Mouse (Mus musculus) neural tube, embryonic 11.5 days (tissue): ENCODE results near the gene Padi1. TPM values are rescaled to one million over a fixed set of nuclear protein-coding genes. Genes with fewer than 3 reads are reported as not detected.

Experiments
- ATAC-seq: fragments of 200-750 bp; cut with Nextera tagmentation; 2 replicates; pipeline ENCODE4 v1.8.0; 2017; ENCODE audit warnings: moderate number of reproducible peaks, mild to moderate bottlenecking, moderate TSS enrichment, moderate library complexity; ENCODE audit not compliant: insufficient read depth, low FRiP score, low TSS enrichment
- DNase-seq: peaks from one replicate; pipeline ENCODE4 v3.0.0-alpha.2; 2015; ENCODE audit warnings: low spot score
- H3K27ac ChIP-seq: fragments of 300-500 bp; sonication (generic); 2 replicates; pipeline ENCODE4 v1.5.1; 2014; ENCODE audit warnings: low read depth, mild to moderate bottlenecking, low read length
- H3K27me3 ChIP-seq: fragments of 300-500 bp; sonication (generic); 2 replicates; pipeline ENCODE4 v1.6.1; 2014; ENCODE audit warnings: mild to moderate bottlenecking, low read length, mixed read lengths; ENCODE audit not compliant: control insufficient read depth, insufficient read depth
- H3K36me3 ChIP-seq: fragments of 300-500 bp; sonication (generic); 2 replicates; pipeline ENCODE4 v1.6.1; 2014; ENCODE audit warnings: mild to moderate bottlenecking, low read length, moderate library complexity, mixed read lengths; ENCODE audit not compliant: control insufficient read depth, insufficient read depth
- H3K4me1 ChIP-seq: fragments of 300-500 bp; sonication (generic); 2 replicates; pipeline ENCODE4 v1.6.1; 2014; ENCODE audit warnings: low read length, mixed read lengths; ENCODE audit not compliant: control insufficient read depth, insufficient read depth
- H3K4me2 ChIP-seq: fragments of 300-500 bp; sonication (generic); 2 replicates; pipeline ENCODE4 v1.6.1; 2014; ENCODE audit warnings: low read depth, mild to moderate bottlenecking, moderate library complexity
- H3K4me3 ChIP-seq: fragments of 300-500 bp; sonication (generic); 2 replicates; pipeline ENCODE4 v1.5.1; 2014; ENCODE audit warnings: low read depth, low read length
- H3K9ac ChIP-seq: fragments of 300-500 bp; sonication (generic); 2 replicates; pipeline ENCODE4 v1.6.1; 2014; ENCODE audit warnings: mild to moderate bottlenecking, low read length
- H3K9me3 ChIP-seq: fragments of 300-500 bp; sonication (generic); 2 replicates; pipeline ENCODE4 v1.6.1; 2016; ENCODE audit warnings: low read length; ENCODE audit not compliant: control insufficient read depth
- WGBS: fragments of 180-500 bp; shearing (Covaris S2); extraction: QIAGEN DNeasy Blood & Tissue Kit; methylation state at CpG from one replicate; pipeline ENCODE4 v1.1.7; 2014; 5-methylcytosine and 5-hydroxymethylcytosine counted together
- polyA plus RNA-seq: library from polyadenylated mRNA; unstranded; fragments of >200 nt; fragmentation: Nextera tagmentation; extraction: Ambion mirVana; gene quantifications from 2 replicates; pipeline ENCODE4 v1.2.1, GENCODE M21; 2014

Padi1 gene
- 0.22 TPM in 1 of 2 replicates, not detected in the other for polyA plus RNA-seq

- H3K4me2 ChIP-seq: no peak within 1 kb of the TSS
- no peak within 1 kb of the TSS for H3K27ac ChIP-seq
- no peaks in the 10 kb centered on the region; the same call in 1 of the 2 replicates for H3K4me1 ChIP-seq
- H3K9me3 ChIP-seq: no peaks in the 10 kb centered on the region
- no peak within 1 kb of the TSS for H3K9ac ChIP-seq
- no peaks in the 10 kb centered on the region for H3K36me3 ChIP-seq
- H3K27me3 ChIP-seq: no peaks in the 10 kb centered on the region
- H3K4me3 ChIP-seq: no peak within 1 kb of the TSS
- 78% methylated on average over 6 of the region's 6 CpGs for WGBS
- ATAC-seq (no peak), DNase-seq (no peak)
These were observed at the start of gene Padi1 for GRCm38 (mm10) chr4:140845666-140846065. TSS of gene Padi1 (minus strand) at chr4:140845778.

DNA sequence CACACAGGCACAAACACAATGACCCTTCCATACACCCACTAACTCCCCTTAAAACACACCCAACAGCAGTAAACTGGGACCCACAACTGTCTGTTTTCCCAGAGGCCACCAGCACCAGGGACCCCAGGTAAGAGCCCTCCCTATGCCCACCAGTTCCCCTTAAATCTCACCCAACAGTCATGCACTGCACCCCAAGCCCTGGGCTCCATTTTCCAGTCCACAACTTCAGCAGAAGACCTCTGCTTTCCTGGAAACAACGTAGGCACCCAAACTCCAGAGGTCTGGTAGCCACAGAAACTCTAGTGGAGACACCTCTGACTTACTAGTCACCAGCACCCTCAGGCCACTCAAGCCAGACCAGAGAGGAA lies 46.6 kb upstream of the Padi1 start:
- no peaks in the 10 kb centered on the region for H3K36me3 ChIP-seq
- ATAC-seq (no peak), DNase-seq (no peak)
- 78% methylated on average over 1 of the region's 1 CpGs for WGBS
- H3K27ac ChIP-seq: no peak overlapping the region
- H3K27me3 ChIP-seq: no peaks in the 10 kb centered on the region
- no peaks in the 10 kb centered on the region for H3K4me1 ChIP-seq
- no peak overlapping the region for H3K4me2 ChIP-seq
- H3K9me3 ChIP-seq: no peaks in the 10 kb centered on the region
- H3K9ac ChIP-seq: no peak overlapping the region
- no peak overlapping the region for H3K4me3 ChIP-seq

DNA sequence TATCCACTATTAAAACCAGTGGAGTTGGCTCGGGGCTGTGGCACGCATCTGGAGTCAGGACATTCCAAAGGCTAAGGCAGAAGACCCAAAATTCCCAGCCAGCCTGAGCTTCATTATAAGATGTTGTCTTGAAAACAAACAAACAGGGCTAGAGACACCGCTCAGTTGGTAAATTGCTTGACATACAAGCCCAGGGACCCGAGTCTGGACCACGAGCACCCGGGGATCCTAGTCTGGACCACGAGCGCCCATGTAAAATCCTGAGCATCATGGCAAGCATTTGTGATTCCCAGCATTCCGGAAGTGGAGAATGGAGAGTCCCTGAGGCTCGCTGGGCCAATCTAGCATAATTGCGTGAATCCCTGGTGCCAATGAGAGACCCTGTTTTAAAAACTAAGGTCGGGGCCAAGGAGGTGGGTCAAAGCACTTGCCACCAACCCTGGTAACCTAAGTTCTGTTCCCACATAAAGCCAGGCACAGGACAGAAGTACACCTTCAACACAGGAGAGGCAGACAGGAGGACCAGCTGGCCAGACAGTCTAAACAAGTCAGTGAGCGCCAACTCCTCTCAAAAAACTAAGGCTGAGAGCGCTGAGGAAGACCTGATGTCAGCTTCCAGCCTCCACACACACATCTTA lies 46.1 kb upstream of the Padi1 start:
- H3K9me3 ChIP-seq: no peaks in the 10 kb centered on the region
- H3K27ac ChIP-seq: no peak overlapping the region
- no peaks in the 10 kb centered on the region for H3K27me3 ChIP-seq
- no peak overlapping the region for H3K9ac ChIP-seq
- WGBS: 95% methylated on average over 14 of the region's 14 CpGs
- DNase-seq: no peak
- no peak overlapping the region for H3K4me2 ChIP-seq
- H3K4me1 ChIP-seq: no peaks in the 10 kb centered on the region
- no peak overlapping the region for H3K4me3 ChIP-seq
- no peak for ATAC-seq
- H3K36me3 ChIP-seq: no peaks in the 10 kb centered on the region

GRCm38 (mm10) chr4:140883852-140884251 lies 38.3 kb upstream of the Padi1 start:
- ATAC-seq (no peak), DNase-seq (no peak)
- Histone ChIP-seq H3K36me3 (no peaks in the 10 kb centered on the region), H3K4me1 (no peaks in the 10 kb centered on the region), H3K9ac (no peak overlapping the region), H3K9me3 (no peaks in the 10 kb centered on the region), H3K27ac (no peak overlapping the region), H3K27me3 (no peaks in the 10 kb centered on the region), H3K4me3 (no peak overlapping the region), H3K4me2 (no peak overlapping the region)
- WGBS: 52% methylated on average over 4 of the region's 4 CpGs

- Histone ChIP-seq H3K4me2 (no peak overlapping the region), H3K27ac (no peak overlapping the region), H3K9ac (no peak overlapping the region), H3K4me3 (no peak overlapping the region), H3K36me3 (no peaks in the 10 kb centered on the region), H3K9me3 (no peaks in the 10 kb centered on the region), H3K4me1 (no peaks in the 10 kb centered on the region), H3K27me3 (no peaks in the 10 kb centered on the region)
- DNase-seq (no peak), ATAC-seq (no peak)
- WGBS: 95% methylated on average over 3 of the region's 3 CpGs
These were observed 37.4 kb upstream of the Padi1 start for GRCm38 (mm10) chr4:140882981-140883380.

- Histone ChIP-seq H3K36me3 (no peaks in the 10 kb centered on the region), H3K4me3 (no peak overlapping the region), H3K4me2 (no peak overlapping the region), H3K4me1 (no peaks in the 10 kb centered on the region), H3K9me3 (no peaks in the 10 kb centered on the region), H3K9ac (no peak overlapping the region), H3K27ac (no peak overlapping the region), H3K27me3 (no peaks in the 10 kb centered on the region)
- ATAC-seq (no peak), DNase-seq (no peak)
- 72% methylated on average over 4 of the region's 4 CpGs for WGBS
These were observed 36.8 kb upstream of the Padi1 start for GRCm38 (mm10) chr4:140882365-140882764.

DNA sequence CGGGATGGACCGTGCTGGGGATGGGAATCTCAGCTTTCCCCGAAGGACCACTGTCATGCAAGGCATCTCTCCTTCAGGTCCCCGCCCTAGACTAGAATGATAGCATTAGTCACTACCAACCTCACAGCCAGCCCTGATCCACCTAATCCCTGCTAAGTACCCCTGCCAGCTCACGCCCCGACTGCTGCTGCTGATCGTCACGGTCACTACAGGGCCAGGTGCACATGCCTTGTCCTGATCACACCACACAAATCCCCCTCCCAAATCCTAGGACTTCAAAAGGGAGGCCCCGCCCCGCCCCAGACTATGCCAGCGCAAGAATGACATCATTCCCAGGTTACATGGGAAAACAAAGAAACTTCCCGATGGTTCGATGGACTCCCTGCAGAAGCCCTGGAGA lies 36.2 kb upstream of the Padi1 start:
- 93% methylated on average over 13 of the region's 13 CpGs for WGBS
- H3K4me1 ChIP-seq: no peaks in the 10 kb centered on the region
- DNase-seq: no peak

GRCm38 (mm10) chr4:140881026-140881670 lies 35.6 kb upstream of the Padi1 start:
- DNase-seq: no peak
- Histone ChIP-seq H3K4me2 (no peak overlapping the region), H3K9me3 (no peaks in the 10 kb centered on the region), H3K4me3 (no peak overlapping the region), H3K27ac (no peak overlapping the region), H3K27me3 (no peaks in the 10 kb centered on the region), H3K9ac (no peak overlapping the region), H3K4me1 (no peaks in the 10 kb centered on the region), H3K36me3 (no peaks in the 10 kb centered on the region)
- ATAC-seq: no peak
- WGBS: 97% methylated on average over 8 of the region's 8 CpGs

More for the DNA sequence above, 36.2 kb upstream of the Padi1 start:
- Histone ChIP-seq H3K36me3 (no peaks in the 10 kb centered on the region), H3K27me3 (no peaks in the 10 kb centered on the region), H3K9me3 (no peaks in the 10 kb centered on the region), H3K4me3 (no peak overlapping the region), H3K9ac (no peak overlapping the region), H3K27ac (no peak overlapping the region), H3K4me2 (no peak overlapping the region)
- no peak for ATAC-seq

DNA sequence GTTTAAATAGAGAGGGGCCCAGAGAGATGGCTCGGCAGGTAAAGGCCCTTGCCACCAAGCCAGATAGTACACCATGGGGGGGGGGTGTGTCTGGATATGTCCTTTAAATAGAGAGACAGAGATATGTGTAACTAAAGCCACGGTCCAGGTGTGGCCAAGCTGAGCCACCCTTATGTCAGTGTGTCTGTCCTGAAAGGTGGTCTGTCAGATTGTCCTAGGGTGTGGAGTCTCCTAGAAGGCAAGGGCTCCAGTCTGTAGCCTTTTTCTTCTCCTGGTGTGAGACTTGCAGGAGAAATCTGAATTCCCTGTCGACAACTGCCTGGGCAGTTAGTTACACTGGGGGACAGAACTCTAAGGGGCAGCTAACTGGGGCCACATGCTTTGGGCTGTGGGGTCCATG lies 34.6 kb upstream of the Padi1 start:
- 90% methylated on average over 3 of the region's 3 CpGs for WGBS

More for the DNA sequence above, 34.6 kb upstream of the Padi1 start:
- DNase-seq: no peak
- no peak overlapping the region for H3K4me2 ChIP-seq
- H3K9me3 ChIP-seq: no peaks in the 10 kb centered on the region
- no peaks in the 10 kb centered on the region for H3K4me1 ChIP-seq
- H3K9ac ChIP-seq: no peak overlapping the region
- ATAC-seq: no peak
- no peaks in the 10 kb centered on the region for H3K36me3 ChIP-seq
- H3K4me3 ChIP-seq: no peak overlapping the region
- no peaks in the 10 kb centered on the region for H3K27me3 ChIP-seq
- no peak overlapping the region for H3K27ac ChIP-seq
